Mouse (Mus musculus) liver, embryonic 16.5 days (tissue): ENCODE results near the gene Fam92b. TPM values are rescaled to one million over a fixed set of nuclear protein-coding genes. Genes with fewer than 3 reads are reported as not detected.

Source experiments
- ATAC-seq: fragments of 200-750 bp; cut with Nextera tagmentation; 2 replicates; pipeline ENCODE4 v1.8.0; 2017; ENCODE audit warnings: low read depth, mild to moderate bottlenecking, moderate number of reproducible peaks, moderate library complexity
- H3K27ac ChIP-seq: fragments of 300-500 bp; sonication (generic); 2 replicates; pipeline ENCODE4 v1.5.1; 2014; ENCODE audit warnings: mild to moderate bottlenecking, low read length
- H3K27me3 ChIP-seq: fragments of 300-500 bp; sonication (generic); 2 replicates; pipeline ENCODE4 v1.6.1; 2014; ENCODE audit warnings: low read depth, low read length, mixed read lengths; ENCODE audit not compliant: control insufficient read depth, insufficient read depth
- H3K36me3 ChIP-seq: fragments of 300-500 bp; sonication (generic); 2 replicates; pipeline ENCODE4 v1.6.1; 2014; ENCODE audit warnings: mild to moderate bottlenecking; ENCODE audit not compliant: control insufficient read depth, insufficient read depth
- H3K4me1 ChIP-seq: fragments of 300-500 bp; sonication (generic); 2 replicates; pipeline ENCODE4 v1.6.1; 2014; ENCODE audit warnings: low read depth, low read length, mixed read lengths; ENCODE audit not compliant: control insufficient read depth
- H3K4me2 ChIP-seq: fragments of 300-500 bp; sonication (generic); 2 replicates; pipeline ENCODE4 v1.6.1; 2014; ENCODE audit warnings: low read depth, low read length, mixed read lengths
- H3K4me3 ChIP-seq: fragments of 300-500 bp; sonication (generic); 2 replicates; pipeline ENCODE4 v1.5.1; 2014; ENCODE audit warnings: low read depth, mild to moderate bottlenecking, low read length
- H3K9ac ChIP-seq: fragments of 300-500 bp; sonication (generic); 2 replicates; pipeline ENCODE4 v1.6.1; 2014; ENCODE audit warnings: low read depth, low read length
- H3K9me3 ChIP-seq: fragments of 300-500 bp; sonication (generic); replicated peaks from 2 replicates; pipeline ENCODE4 v1.6.1; 2016; ENCODE audit warnings: low read length; ENCODE audit not compliant: control insufficient read depth
- WGBS: fragments of 180-500 bp; shearing (Covaris S2); extraction: QIAGEN DNeasy Blood & Tissue Kit; methylation state at CpG from one replicate; pipeline ENCODE4 v1.1.7; 2014; ENCODE audit not compliant: insufficient replicate concordance; 5-methylcytosine and 5-hydroxymethylcytosine counted together
- polyA plus RNA-seq: library from polyadenylated mRNA; unstranded; fragments of >200 nt; fragmentation: Nextera tagmentation; extraction: Ambion mirVana; gene quantifications from 2 replicates; pipeline ENCODE4 v1.2.1, GENCODE M21; 2015

The Fam92b gene
- polyA plus RNA-seq, 1 experiment from 2014 or later, result not detected

DNA sequence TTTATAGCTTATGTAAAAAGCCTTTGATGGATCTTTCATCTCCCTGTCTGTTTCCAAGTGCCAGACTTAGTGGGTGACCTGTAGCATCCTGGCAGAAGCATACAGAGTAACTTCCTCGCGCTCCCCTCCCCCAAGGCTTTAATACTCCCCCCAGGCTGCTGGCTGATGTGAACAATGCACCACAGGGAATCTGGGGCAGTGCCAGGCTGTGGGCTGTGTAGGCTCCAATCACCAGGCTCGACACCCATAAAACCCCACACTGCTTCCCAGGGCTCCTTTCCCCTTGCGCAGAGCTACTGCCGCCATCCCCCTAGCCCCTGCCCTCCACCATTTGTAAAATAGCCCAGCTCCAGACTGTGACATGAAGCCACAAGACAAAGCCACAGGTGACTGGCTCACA lies 9.4 kb downstream of the Fam92b start:
- Histone ChIP-seq H3K27me3 (no peaks in the 10 kb centered on the region; the same call in 1 of the 2 replicates), H3K27ac (no peak overlapping the region), H3K4me3 (no peak overlapping the region), H3K9me3 (no peaks in the 10 kb centered on the region), H3K4me1 (no peaks in the 10 kb centered on the region), H3K36me3 (no peaks in the 10 kb centered on the region), H3K4me2 (no peak overlapping the region), H3K9ac (no peak overlapping the region)
- 37% methylated on average over 5 of the region's 5 CpGs for WGBS
- no peak for ATAC-seq

DNA sequence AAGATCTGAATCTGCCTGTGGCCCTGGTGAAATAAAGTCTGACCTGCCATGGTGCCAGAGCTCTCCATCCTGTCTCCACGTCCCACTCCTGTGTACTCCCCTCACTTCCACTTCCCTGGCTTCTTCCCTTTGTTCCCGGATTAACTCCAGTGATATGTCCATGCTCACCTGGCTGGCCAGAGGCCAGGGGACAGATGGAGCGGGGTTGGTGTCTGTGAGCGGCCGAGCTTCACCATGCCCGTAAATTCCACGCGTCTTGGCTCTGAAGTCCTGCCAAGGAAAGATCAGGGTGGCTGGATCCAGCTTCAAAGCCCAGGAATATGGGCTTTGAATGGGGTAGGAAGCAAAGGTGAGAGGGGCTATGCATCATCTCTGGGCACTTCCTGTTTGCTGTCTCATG lies 10.1 kb downstream of the Fam92b start:
- 67% methylated on average over 8 of the region's 8 CpGs for WGBS
- Histone ChIP-seq H3K4me2 (no peak overlapping the region), H3K27me3 (no peaks in the 10 kb centered on the region; the same call in 1 of the 2 replicates), H3K36me3 (no peaks in the 10 kb centered on the region), H3K4me3 (no peak overlapping the region), H3K27ac (no peak overlapping the region), H3K4me1 (no peaks in the 10 kb centered on the region), H3K9ac (no peak overlapping the region), H3K9me3 (no peaks in the 10 kb centered on the region)
- ATAC-seq, result no peak

DNA sequence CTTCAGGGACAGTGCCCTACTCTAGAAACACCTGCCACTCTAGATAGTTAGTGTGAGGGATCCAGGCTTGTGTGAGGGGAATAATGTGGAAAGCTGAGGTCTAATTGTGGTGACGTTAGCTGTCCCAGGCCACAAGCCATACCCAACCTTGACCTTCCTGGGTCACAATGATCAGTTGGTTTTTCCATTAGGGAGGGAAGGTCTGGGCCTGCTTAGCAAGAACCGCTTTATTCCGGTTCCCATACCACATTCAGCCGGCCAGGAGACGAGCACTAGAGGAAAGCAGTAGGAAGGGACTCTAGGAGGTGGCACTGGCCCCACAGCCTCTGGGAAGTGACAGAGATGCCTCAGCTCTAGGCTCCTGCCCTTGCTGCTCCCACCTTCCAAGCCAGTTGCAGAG lies 13.2 kb downstream of the Fam92b start:
- Histone ChIP-seq H3K27ac (no peak overlapping the region), H3K9ac (no peak overlapping the region), H3K27me3 (no peaks in the 10 kb centered on the region), H3K4me2 (no peak overlapping the region), H3K4me1 (no peaks in the 10 kb centered on the region), H3K9me3 (no peaks in the 10 kb centered on the region), H3K36me3 (no peaks in the 10 kb centered on the region), H3K4me3 (no peak overlapping the region)
- no peak for ATAC-seq
- 61% methylated on average over 5 of the region's 5 CpGs for WGBS

DNA sequence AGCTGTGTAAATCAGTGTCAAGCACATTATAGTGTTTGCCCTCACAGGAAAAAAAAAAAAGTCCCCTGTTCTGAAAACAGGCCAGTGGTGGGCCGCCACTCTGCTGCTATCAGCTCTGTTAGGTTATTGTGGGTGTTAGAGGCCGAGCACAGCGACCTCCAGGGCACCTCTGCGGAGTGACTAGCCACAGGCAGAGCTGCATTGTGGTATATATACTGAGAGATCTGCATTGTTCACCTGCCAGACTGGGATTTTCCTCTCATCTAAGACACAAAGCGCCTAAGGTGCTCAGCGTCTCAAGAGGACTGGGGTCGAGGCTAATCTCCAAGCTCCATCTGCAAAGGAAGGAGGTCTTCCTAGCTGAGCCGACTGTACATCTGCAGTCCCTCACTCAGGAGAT lies 13.9 kb downstream of the Fam92b start:
- Histone ChIP-seq H3K9ac (no peak overlapping the region), H3K4me3 (no peak overlapping the region), H3K27ac (no peak overlapping the region), H3K36me3 (no peaks in the 10 kb centered on the region), H3K4me1 (no peaks in the 10 kb centered on the region), H3K9me3 (no peaks in the 10 kb centered on the region), H3K27me3 (no peaks in the 10 kb centered on the region), H3K4me2 (no peak overlapping the region)
- no peak for ATAC-seq
- WGBS, result 39% methylated on average over 8 of the region's 8 CpGs

DNA sequence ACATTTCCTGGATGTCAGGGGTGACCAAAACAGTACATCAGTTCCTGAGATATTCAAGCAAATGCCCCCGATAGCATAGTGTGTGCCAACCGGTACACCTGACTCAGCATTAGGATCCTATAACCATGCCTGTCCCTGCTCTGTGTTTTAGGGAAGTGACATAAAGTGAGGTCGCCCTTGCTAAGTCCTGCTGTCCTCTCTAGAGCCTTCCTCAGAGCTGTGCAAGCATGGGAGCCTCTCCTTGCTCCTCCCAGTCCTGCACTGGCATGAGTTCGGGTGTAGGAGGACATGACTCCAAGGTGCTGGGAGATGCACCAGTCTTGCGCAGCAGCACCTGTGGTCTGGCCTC lies 14.9 kb downstream of the Fam92b start:
- Histone ChIP-seq H3K4me3 (no peak overlapping the region), H3K27ac (no peak overlapping the region), H3K9ac (no peak overlapping the region), H3K4me1 (no peaks in the 10 kb centered on the region), H3K4me2 (no peak overlapping the region), H3K36me3 (no peaks in the 10 kb centered on the region), H3K27me3 (no peaks in the 10 kb centered on the region), H3K9me3 (no peaks in the 10 kb centered on the region)
- no peak for ATAC-seq
- 40% methylated on average over 5 of the region's 5 CpGs for WGBS

DNA sequence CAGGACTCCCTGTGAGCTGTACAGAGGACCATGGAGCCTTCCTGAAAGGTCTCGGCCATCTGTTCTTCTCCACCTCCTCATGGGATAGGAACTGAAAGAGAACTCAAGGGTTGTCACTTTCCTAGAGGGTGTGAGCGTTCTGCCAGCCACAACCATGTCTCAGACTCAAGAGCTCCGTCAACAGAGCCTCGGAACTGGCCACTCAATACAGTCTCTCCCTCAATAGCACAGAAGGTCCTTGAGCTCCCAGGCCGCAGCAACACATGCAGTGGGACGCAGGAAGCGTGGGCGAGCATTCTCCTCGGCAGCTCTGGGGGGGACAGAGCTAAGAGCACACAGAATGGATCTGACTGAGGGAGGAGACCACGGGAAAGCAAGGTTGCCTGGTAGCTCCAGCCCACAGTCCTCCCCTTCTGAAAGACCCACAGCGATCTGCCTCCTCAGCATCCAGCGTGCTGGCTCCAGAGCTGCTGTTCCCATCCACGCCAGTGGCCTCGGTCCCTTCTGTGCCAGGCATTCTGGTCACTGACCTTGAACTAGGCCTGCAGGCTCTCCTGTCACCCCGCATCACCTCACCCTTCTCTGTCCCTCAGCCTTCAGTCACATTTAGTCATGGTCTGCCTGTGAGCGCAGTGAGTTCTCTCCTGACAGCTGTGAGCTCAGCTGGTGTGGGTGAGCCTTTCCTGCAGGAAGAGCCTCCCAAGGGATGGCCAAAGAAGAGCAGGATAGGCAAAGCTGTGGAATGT lies 15.4 kb downstream of the Fam92b start:
- Histone ChIP-seq H3K4me3 (no peak overlapping the region), H3K4me1 (no peaks in the 10 kb centered on the region), H3K9me3 (no peaks in the 10 kb centered on the region), H3K36me3 (no peaks in the 10 kb centered on the region), H3K27ac (no peak overlapping the region), H3K4me2 (no peak overlapping the region), H3K27me3 (no peaks in the 10 kb centered on the region), H3K9ac (no peak overlapping the region)
- no peak for ATAC-seq
- WGBS, result 66% methylated on average over 16 of the region's 16 CpGs

DNA sequence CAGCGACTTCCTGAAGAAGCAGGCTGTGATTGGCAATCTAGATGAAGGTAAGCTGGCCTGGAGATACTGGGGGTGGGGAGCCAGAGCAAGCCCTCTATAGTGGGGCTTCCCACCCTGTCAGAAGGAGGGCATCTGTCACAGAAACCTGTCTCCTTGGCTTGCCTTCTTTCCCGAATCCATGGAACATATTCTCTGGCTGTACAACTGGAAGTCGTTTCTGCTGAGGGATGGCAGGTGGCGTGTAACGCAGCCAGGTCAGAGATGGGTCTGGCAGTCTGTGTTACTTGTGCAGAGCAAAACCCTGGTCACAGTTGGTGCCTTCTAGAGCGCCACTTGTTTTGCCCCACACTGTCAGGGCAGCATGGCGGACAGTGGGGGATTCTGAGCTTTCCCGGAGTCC lies 16.9 kb downstream of the Fam92b start:
- no peaks in the 10 kb centered on the region for H3K9me3 ChIP-seq
- no peak overlapping the region for H3K4me3 ChIP-seq
- ATAC-seq, result no peak
- H3K27me3 ChIP-seq, result no peaks in the 10 kb centered on the region
- H3K36me3 ChIP-seq, result no peaks in the 10 kb centered on the region
- WGBS, result 64% methylated on average over 8 of the region's 8 CpGs
- no peak overlapping the region for H3K4me2 ChIP-seq
- no peaks in the 10 kb centered on the region for H3K4me1 ChIP-seq
- no peak overlapping the region for H3K9ac ChIP-seq
- no peak overlapping the region for H3K27ac ChIP-seq

DNA sequence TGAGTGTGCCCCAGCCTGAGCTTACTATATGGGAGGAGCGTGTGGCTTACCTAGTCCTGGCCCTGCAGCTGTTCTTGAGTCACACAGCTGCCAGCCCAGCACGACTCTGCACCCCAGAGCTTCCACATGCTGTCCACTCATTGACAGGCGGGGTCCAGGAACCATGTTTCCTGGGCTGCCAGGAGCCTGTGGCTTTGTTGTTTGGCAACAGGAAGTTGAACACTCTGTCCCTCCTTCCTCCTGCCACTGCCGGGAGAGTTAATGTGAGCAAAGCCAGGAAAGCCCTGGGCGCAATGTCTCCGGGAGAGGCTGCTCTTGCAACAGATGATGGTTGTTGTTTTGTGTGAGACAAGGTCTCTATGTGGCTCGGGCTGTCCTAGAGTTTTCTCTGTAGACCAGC lies 24.6 kb downstream of the Fam92b start:
- H3K4me2 ChIP-seq, result no peak overlapping the region

DNA sequence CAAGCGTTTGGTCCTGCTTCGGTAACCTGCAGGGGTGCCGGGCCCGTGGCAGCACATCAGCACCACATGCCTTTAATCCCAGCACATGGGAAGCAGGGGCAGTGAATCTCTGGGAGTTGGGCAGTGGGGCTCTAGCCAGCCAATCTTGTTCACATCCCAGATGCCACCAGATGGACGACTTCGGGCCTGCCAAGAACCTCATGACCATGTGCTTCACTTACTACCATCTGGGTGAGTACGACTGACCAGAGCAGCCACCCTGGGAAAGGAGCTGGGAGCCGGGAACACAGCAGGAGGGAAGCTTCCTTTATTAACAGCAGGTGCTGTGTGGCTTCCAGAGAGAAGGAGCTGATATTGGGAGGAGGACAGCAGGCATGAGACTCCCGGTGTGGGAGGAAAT lies 26.1 kb downstream of the Fam92b start:
- H3K4me3 ChIP-seq, result no peak overlapping the region

More for the DNA sequence above, 24.6 kb downstream of the Fam92b start:
- Histone ChIP-seq H3K9ac (no peak overlapping the region), H3K4me3 (no peak overlapping the region), H3K27ac (no peak overlapping the region), H3K36me3 (no peaks in the 10 kb centered on the region), H3K27me3 (no peaks in the 10 kb centered on the region), H3K4me1 (no peaks in the 10 kb centered on the region), H3K9me3 (no peaks in the 10 kb centered on the region)
- WGBS, result 16% methylated on average over 7 of the region's 7 CpGs
- ATAC-seq, result 0 out of 2 replicates have a peak, but pooled peaks have one; percentile 47

More for the DNA sequence above, 26.1 kb downstream of the Fam92b start:
- H3K4me1 ChIP-seq, result no peaks in the 10 kb centered on the region
- H3K27ac ChIP-seq, result no peak overlapping the region
- no peak overlapping the region for H3K9ac ChIP-seq
- H3K4me2 ChIP-seq, result no peak overlapping the region
- H3K27me3 ChIP-seq, result no peaks in the 10 kb centered on the region
- no peaks in the 10 kb centered on the region for H3K9me3 ChIP-seq
- no peak for ATAC-seq
- no peaks in the 10 kb centered on the region for H3K36me3 ChIP-seq
- WGBS, result 55% methylated on average over 9 of the region's 9 CpGs
